Mouse (Mus musculus) kidney, postnatal 25 days (tissue): ENCODE measurements around the gene Sdr16c6.

Source experiments
- DNase-seq, 2 experiments: peaks; one replicate each; pipeline ENCODE4 v3.0.0; 2021; ENCODE audit warnings: mixed read lengths in 2 of 2

Sdr16c6 gene

GRCm38 (mm10) chr4:4077372-4077771 lies at the start of gene Sdr16c6:
Sdr16c6 (minus strand) TSS chr4:4077522.
- no peak for DNase-seq

- DNase-seq = no peak
These were observed 2.9 kb upstream of the Sdr16c6 start for GRCm38 (mm10) chr4:4080180-4080579.

- no peak for DNase-seq
These were observed 1.8 kb upstream of the Sdr16c6 start for GRCm38 (mm10) chr4:4079132-4079531.

GRCm38 (mm10) chr4:4076001-4076400 lies 1.3 kb downstream of the Sdr16c6 start:
- DNase-seq = no peak
